Mouse (Mus musculus) limb, embryonic 14.5 days (tissue): ENCODE results near the gene Snrpe. TPM values are rescaled to one million over a fixed set of nuclear protein-coding genes. Genes with fewer than 3 reads are reported as not detected.

Experiments used
- ATAC-seq: fragments of 200-750 bp; cut with Nextera tagmentation; 2 replicates; pipeline ENCODE4 v1.8.0; 2017; ENCODE audit warnings: low read depth, moderate number of reproducible peaks, moderate TSS enrichment; ENCODE audit not compliant: low FRiP score
- DNase-seq: peaks from one replicate; pipeline ENCODE4 v3.0.0-alpha.2; 2015; ENCODE audit warnings: low spot score
- H3K27ac ChIP-seq: fragments of 300-500 bp; sonication (generic); replicated peaks from 2 replicates; pipeline ENCODE4 v1.5.1; 2014; ENCODE audit warnings: low read depth, mild to moderate bottlenecking, low read length, moderate library complexity, mixed read lengths
- H3K27me3 ChIP-seq: fragments of 300-500 bp; sonication (generic); 2 replicates; pipeline ENCODE4 v1.6.1; 2014; ENCODE audit warnings: low read length, mixed read lengths; ENCODE audit not compliant: control insufficient read depth, insufficient read depth
- H3K36me3 ChIP-seq: fragments of 300-500 bp; sonication (generic); 2 replicates; pipeline ENCODE4 v1.6.1; 2014; ENCODE audit warnings: mild to moderate bottlenecking, low read length, moderate library complexity, mixed read lengths; ENCODE audit not compliant: control insufficient read depth, insufficient read depth
- H3K4me1 ChIP-seq: fragments of 300-500 bp; sonication (generic); 2 replicates; pipeline ENCODE4 v1.6.1; 2014; ENCODE audit warnings: antibody characterized with exemption, low read length, mixed read lengths; ENCODE audit not compliant: control insufficient read depth, insufficient read depth
- H3K4me2 ChIP-seq: fragments of 300-500 bp; sonication (generic); replicated peaks from 2 replicates; pipeline ENCODE4 v1.6.1; 2014; ENCODE audit warnings: low read depth, mild to moderate bottlenecking, low read length, moderate library complexity; ENCODE audit not compliant: severe bottlenecking
- H3K4me3 ChIP-seq: fragments of 300-500 bp; sonication (generic); replicated peaks from 2 replicates; pipeline ENCODE4 v1.5.1; 2014; ENCODE audit warnings: low read length
- H3K9ac ChIP-seq: fragments of 300-500 bp; sonication (generic); 2 replicates; pipeline ENCODE4 v1.6.1; 2014; ENCODE audit warnings: mild to moderate bottlenecking, low read depth, low read length, moderate library complexity; ENCODE audit not compliant: severe bottlenecking
- H3K9me3 ChIP-seq: fragments of 300-500 bp; sonication (generic); 2 replicates; pipeline ENCODE4 v1.6.1; 2016; ENCODE audit warnings: low read length; ENCODE audit not compliant: control insufficient read depth
- POLR2A ChIP-seq: fragments of 200-500 bp; IDR thresholded peaks from 2 replicates; pipeline ENCODE4 v1.8.0; 2012; ENCODE audit warnings: inconsistent platforms, mild to moderate bottlenecking, moderate library complexity, borderline replicate concordance; ENCODE audit not compliant: insufficient read depth, insufficient read length; ENCODE audit errors: extremely low read depth
- WGBS: fragments of 180-500 bp; shearing (Covaris S2); extraction: QIAGEN DNeasy Blood & Tissue Kit; methylation state at CpG from one replicate; pipeline ENCODE4 v1.1.7; 2014; 5-methylcytosine and 5-hydroxymethylcytosine counted together
- polyA plus RNA-seq, 2 experiments: library from polyadenylated mRNA; depleted of rRNA in 1 of 2; stranded (reverse) in 1 of 2; unstranded in 1 of 2; fragments of >200 nt; fragmentation: Nextera tagmentation in 1 of 2; extraction: Ambion mirVana in 1 of 2; gene quantifications; 2 replicates each; pipeline versions ENCODE4 v1.2.1 to v1.2.3; 2012 to 2014

Gene Snrpe
- polyA plus RNA-seq, 2 experiments = 387 to 677 TPM

DNA sequence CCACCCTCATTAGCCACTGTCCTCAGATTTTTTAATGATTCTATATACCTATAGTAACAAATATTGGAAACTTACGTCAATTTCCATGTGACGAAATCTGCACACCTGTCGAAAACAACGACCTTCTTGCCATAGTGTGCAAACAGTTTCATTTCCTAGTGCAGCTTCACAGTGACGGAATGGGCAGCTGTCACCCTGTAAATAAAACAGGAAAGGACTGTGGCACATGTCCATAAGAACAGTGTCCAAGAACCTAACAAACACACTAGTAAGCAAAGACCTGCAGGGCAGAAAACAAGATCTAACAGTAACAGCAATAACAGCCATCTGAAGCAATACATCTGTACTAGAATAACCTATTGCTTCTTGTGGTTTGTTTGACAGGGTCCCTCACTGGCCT, 35.6 kb upstream of the Snrpe start:
- 89% methylated on average over 5 of the region's 5 CpGs for WGBS
- DNase-seq = no peak

DNA sequence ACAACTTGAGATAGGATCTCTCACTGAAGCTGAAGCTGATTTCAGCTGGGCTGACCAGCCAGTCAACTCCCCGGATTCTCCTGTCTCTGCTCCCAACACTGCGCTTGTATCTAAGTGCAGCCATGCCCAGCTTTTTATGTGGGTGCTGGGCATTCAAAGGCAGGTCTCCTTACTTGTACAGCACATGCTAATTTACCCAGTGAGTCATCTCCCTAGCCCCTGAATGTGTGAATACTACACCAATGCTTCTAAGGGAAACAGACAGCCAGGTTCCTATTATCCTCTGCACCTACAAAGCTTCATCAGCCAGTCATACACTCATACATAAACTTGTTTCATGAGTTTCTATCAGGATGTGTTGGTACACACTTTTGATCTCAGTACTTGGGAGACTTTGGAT, 31.1 kb upstream of the Snrpe start:
- Histone ChIP-seq H3K27ac (no peak overlapping the region), H3K9ac (no peak overlapping the region), H3K27me3 (no peaks in the 10 kb centered on the region), H3K4me1 (no peaks in the 10 kb centered on the region), H3K4me3 (no peak overlapping the region), H3K9me3 (no peaks in the 10 kb centered on the region), H3K36me3 (peaks cover 98% of the 10 kb centered on the region), H3K4me2 (no peak overlapping the region)
- 85% methylated on average over 2 of the region's 2 CpGs for WGBS
- DNase-seq (no peak), ATAC-seq (no peak)
- no peak for TF ChIP-seq POLR2A

More for the DNA sequence above, 35.6 kb upstream of the Snrpe start:
- Histone ChIP-seq H3K4me2 (no peak overlapping the region), H3K36me3 (peaks cover 66% of the 10 kb centered on the region), H3K4me3 (no peak overlapping the region), H3K9me3 (no peaks in the 10 kb centered on the region), H3K9ac (no peak overlapping the region), H3K4me1 (no peaks in the 10 kb centered on the region), H3K27ac (no peak overlapping the region), H3K27me3 (no peaks in the 10 kb centered on the region)
- no peak for TF ChIP-seq POLR2A
- ATAC-seq = no peak

DNA sequence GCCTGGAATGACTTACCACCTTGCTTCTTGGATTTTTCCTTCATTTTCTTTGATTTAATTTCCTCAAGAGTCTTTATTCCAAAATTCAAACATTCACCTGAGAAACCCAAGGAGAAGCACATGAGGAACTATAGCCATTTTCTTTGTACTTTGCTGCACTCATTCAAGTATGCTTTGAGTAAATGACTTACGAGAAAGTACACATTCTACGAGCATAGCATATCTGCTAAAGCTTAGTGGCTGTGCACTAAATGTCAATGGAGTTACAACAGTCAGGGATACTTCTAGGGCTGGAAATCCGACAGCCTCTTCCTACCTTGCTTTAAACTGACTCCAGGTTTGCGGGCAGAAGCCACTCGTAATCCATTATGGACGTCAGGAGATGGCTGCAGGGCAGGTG, 28.4 kb upstream of the Snrpe start:
- Histone ChIP-seq H3K9ac (no peak overlapping the region), H3K4me1 (no peaks in the 10 kb centered on the region), H3K36me3 (peaks cover 99% of the 10 kb centered on the region), H3K4me3 (no peak overlapping the region), H3K27me3 (no peaks in the 10 kb centered on the region), H3K27ac (no peak overlapping the region), H3K9me3 (no peaks in the 10 kb centered on the region), H3K4me2 (no peak overlapping the region)
- ATAC-seq = no peak
- no peak for TF ChIP-seq POLR2A
- no peak for DNase-seq
- WGBS = 85% methylated on average over 6 of the region's 6 CpGs

DNA sequence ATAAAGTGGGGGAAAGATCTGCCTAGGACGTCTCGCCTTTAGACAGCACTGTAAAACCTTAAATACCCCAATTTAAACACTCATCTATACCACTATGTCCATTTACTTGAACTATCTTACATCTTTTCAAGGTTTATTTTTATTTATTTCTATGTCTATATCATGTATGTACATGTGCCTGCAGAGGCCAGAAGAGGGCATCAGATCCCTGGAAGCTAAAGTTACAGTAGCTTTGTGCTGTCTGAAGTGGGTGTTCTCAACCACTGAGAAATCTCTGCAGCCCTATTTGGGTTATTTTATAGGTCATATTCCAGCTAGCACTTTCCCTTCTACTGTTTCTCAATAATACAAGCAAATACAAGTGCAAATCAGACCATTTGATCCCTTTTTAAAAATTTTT, 22.1 kb upstream of the Snrpe start:
- 80% methylated on average over 2 of the region's 2 CpGs for WGBS
- H3K9me3 ChIP-seq = no peaks in the 10 kb centered on the region
- no peak for TF ChIP-seq POLR2A
- H3K9ac ChIP-seq = no peak overlapping the region
- no peak for DNase-seq
- no peak overlapping the region for H3K4me2 ChIP-seq
- H3K27me3 ChIP-seq = no peaks in the 10 kb centered on the region
- no peak for ATAC-seq
- H3K36me3 ChIP-seq = peaks cover 97% of the 10 kb centered on the region
- no peaks in the 10 kb centered on the region for H3K4me1 ChIP-seq
- H3K4me3 ChIP-seq = no peak overlapping the region
- no peak overlapping the region for H3K27ac ChIP-seq

DNA sequence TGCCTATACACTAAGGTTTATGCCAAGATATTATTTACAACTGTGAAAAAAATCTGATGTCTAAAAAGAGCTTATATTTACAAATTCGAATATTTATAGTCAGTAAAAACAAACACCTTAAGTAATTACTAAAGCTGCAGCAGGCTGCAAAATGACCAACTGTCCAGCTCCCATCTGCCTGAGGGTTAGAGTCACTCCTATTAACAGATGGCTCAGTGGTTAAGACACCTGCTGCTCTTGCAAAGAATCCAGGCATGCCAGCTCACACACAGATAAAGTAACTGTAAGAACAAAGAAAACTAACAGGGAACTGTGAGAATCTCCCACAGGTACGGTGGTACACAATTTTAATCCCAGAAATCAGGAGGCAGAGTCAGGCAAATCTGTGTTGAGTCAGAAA, 15.0 kb upstream of the Snrpe start:
- no peak overlapping the region for H3K9ac ChIP-seq
- 74% methylated on average over 2 of the region's 2 CpGs for WGBS

DNA sequence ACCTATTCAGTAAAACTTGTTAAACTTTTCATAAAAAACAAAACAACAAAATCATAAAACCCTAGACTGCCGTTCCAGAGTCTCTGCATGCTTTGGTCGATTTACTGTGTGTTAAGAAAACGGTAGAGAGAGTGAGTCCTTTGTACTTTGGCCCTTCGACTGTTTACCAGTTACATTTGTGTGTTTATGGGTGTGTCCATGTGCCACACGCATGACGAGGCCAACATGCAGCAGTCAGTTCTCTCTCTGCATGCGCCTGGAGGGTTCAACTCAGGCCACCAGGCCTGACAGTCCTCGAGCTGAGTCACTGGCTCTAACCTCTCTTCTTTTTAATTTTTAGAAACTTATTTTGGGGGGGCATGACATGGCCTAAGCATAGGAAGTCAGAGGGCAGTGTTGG, 8.2 kb upstream of the Snrpe start:
- Histone ChIP-seq H3K27ac (no peak overlapping the region), H3K27me3 (no peaks in the 10 kb centered on the region), H3K36me3 (peaks cover 68% of the 10 kb centered on the region), H3K9me3 (no peaks in the 10 kb centered on the region), H3K4me2 (no peak overlapping the region), H3K4me3 (no peak overlapping the region), H3K4me1 (no peaks in the 10 kb centered on the region), H3K9ac (no peak overlapping the region)
- ATAC-seq = no peak
- DNase-seq = no peak
- no peak for TF ChIP-seq POLR2A
- 73% methylated on average over 8 of the region's 8 CpGs for WGBS

More for the DNA sequence above, 15.0 kb upstream of the Snrpe start:
- TF ChIP-seq POLR2A = no peak
- no peaks in the 10 kb centered on the region for H3K27me3 ChIP-seq
- H3K4me1 ChIP-seq = no peaks in the 10 kb centered on the region
- H3K36me3 ChIP-seq = peaks cover 91% of the 10 kb centered on the region
- H3K27ac ChIP-seq = no peak overlapping the region
- no peak for DNase-seq
- H3K4me2 ChIP-seq = no peak overlapping the region
- no peak for ATAC-seq
- no peak overlapping the region for H3K4me3 ChIP-seq
- no peaks in the 10 kb centered on the region for H3K9me3 ChIP-seq
